Mouse (Mus musculus): ENCODE measurements around the gene Cd300ld. TPM values are rescaled to one million over a fixed set of nuclear protein-coding genes. Genes with fewer than 3 reads are reported as not detected.
"Not testable (repeated sequence)": the region's sequence is repeated elsewhere in the genome, so short reads cannot be mapped to it uniquely, and the experiment has no call there.

Cd300ld gene
- polyA plus RNA-seq (2015; fragmentation: Nextera tagmentation; extraction: Ambion mirVana), result not detected in 2 replicates

- H3K27ac ChIP-seq, result no peak within 1 kb of the TSS
- no peak for ATAC-seq
- no peaks in the 10 kb centered on the region for H3K9me3 ChIP-seq
- WGBS, result 79% methylated on average over 4 of the region's 4 CpGs
- no peaks in the 10 kb centered on the region for H3K4me1 ChIP-seq (replicated peaks)
- H3K9ac ChIP-seq (replicated peaks), result no peak within 1 kb of the TSS
- no peaks in the 10 kb centered on the region for H3K27me3 ChIP-seq
- no peak within 1 kb of the TSS for H3K4me2 ChIP-seq (replicated peaks)
- no peaks in the 10 kb centered on the region for H3K36me3 ChIP-seq
- H3K4me3 ChIP-seq (replicated peaks), result no peak within 1 kb of the TSS
Measured at GRCm38 (mm10) chr11:114989793-114990192, at the start of gene Cd300ld. Cd300ld (minus strand) TSS chr11:114989922.

GRCm38 (mm10) chr11:115037669-115038068, 47.9 kb upstream of the Cd300ld start, which contains the start of gene Cd300ld5:
Cd300ld5 (minus strand) TSS chr11:115037769.
- not testable (repeated sequence) for H3K9ac ChIP-seq (replicated peaks); H3K4me1 ChIP-seq (replicated peaks); H3K4me3 ChIP-seq (replicated peaks); H3K27ac ChIP-seq; H3K36me3 ChIP-seq; H3K9me3 ChIP-seq; H3K4me2 ChIP-seq (replicated peaks); H3K27me3 ChIP-seq; ATAC-seq
- whole genome bisulfite sequencing, result no CpG with 5 or more reads among the region's 6 CpGs

- H3K36me3 ChIP-seq; ATAC-seq; H3K4me3 ChIP-seq (replicated peaks); H3K9ac ChIP-seq (replicated peaks); H3K27ac ChIP-seq; H3K27me3 ChIP-seq; H3K4me2 ChIP-seq (replicated peaks); H3K4me1 ChIP-seq (replicated peaks); H3K9me3 ChIP-seq: not testable (repeated sequence)
- WGBS, result no CpG with 5 or more reads among the region's 6 CpGs
Measured at GRCm38 (mm10) chr11:115026912-115027311, 37.2 kb upstream of the Cd300ld start, which contains the start of gene Cd300ld4. Cd300ld4 (minus strand) TSS chr11:115027012.

GRCm38 (mm10) chr11:115016093-115016492, 26.4 kb upstream of the Cd300ld start, which contains the start of gene Cd300ld2:
Cd300ld2 (minus strand) TSS chr11:115016193.
- H3K27me3 ChIP-seq; H3K9ac ChIP-seq (replicated peaks); H3K27ac ChIP-seq; H3K4me2 ChIP-seq (replicated peaks); ATAC-seq; H3K36me3 ChIP-seq; H3K4me3 ChIP-seq (replicated peaks); H3K9me3 ChIP-seq; H3K4me1 ChIP-seq (replicated peaks): not testable (repeated sequence)
- no CpG with 5 or more reads among the region's 7 CpGs for WGBS

GRCm38 (mm10) chr11:115004070-115004469, 14.3 kb upstream of the Cd300ld start:
- Histone ChIP-seq H3K36me3 (no peaks in the 10 kb centered on the region), H3K4me1 (replicated peaks) (no peaks in the 10 kb centered on the region), H3K27ac (no peak overlapping the region), H3K9me3 (no peaks in the 10 kb centered on the region), H3K27me3 (no peaks in the 10 kb centered on the region), H3K4me2 (replicated peaks) (no peak overlapping the region), H3K9ac (replicated peaks) (no peak overlapping the region), H3K4me3 (replicated peaks) (no peak overlapping the region)
- ATAC-seq, result no peak
- 85% methylated on average over 5 of the region's 5 CpGs for WGBS

- Histone ChIP-seq H3K4me2 (replicated peaks) (no peak within 1 kb of the TSS), H3K4me3 (replicated peaks) (no peak within 1 kb of the TSS), H3K9ac (replicated peaks) (no peak within 1 kb of the TSS), H3K9me3 (no peaks in the 10 kb centered on the region), H3K4me1 (replicated peaks) (no peaks in the 10 kb centered on the region), H3K27me3 (no peaks in the 10 kb centered on the region), H3K27ac (no peak within 1 kb of the TSS), H3K36me3 (no peaks in the 10 kb centered on the region)
- 87% methylated on average over 7 of the region's 7 CpGs for WGBS
- no peak for ATAC-seq
Measured at GRCm38 (mm10) chr11:115001474-115002040, 11.8 kb upstream of the Cd300ld start, which contains the start of gene Cd300c2. Cd300c2 (minus strand) TSS chr11:115001880.

GRCm38 (mm10) chr11:114981866-114982265, 7.9 kb downstream of the Cd300ld start:
- Histone ChIP-seq H3K27me3 (no peaks in the 10 kb centered on the region), H3K9me3 (peaks cover 27% of the 10 kb centered on the region), H3K9ac (replicated peaks) (no peak overlapping the region), H3K4me1 (replicated peaks) (no peaks in the 10 kb centered on the region), H3K4me3 (replicated peaks) (no peak overlapping the region), H3K27ac (no peak overlapping the region), H3K4me2 (replicated peaks) (no peak overlapping the region), H3K36me3 (no peaks in the 10 kb centered on the region)
- no peak for ATAC-seq
- 79% methylated on average over 4 of the region's 4 CpGs for WGBS

- no peak overlapping the region for H3K4me2 ChIP-seq (replicated peaks)
- no peaks in the 10 kb centered on the region for H3K27me3 ChIP-seq
- WGBS, result 81% methylated on average over 10 of the region's 10 CpGs
- no peak overlapping the region for H3K27ac ChIP-seq
- H3K4me1 ChIP-seq (replicated peaks), result no peaks in the 10 kb centered on the region
- H3K9ac ChIP-seq (replicated peaks), result no peak overlapping the region
- ATAC-seq, result no peak
- H3K36me3 ChIP-seq, result no peaks in the 10 kb centered on the region
- peaks cover 25% of the 10 kb centered on the region for H3K9me3 ChIP-seq
- no peak overlapping the region for H3K4me3 ChIP-seq (replicated peaks)
Measured at GRCm38 (mm10) chr11:114972726-114973125, 17.0 kb downstream of the Cd300ld start.

- Histone ChIP-seq H3K27me3 (no peaks in the 10 kb centered on the region), H3K4me2 (replicated peaks) (no peak within 1 kb of the TSS), H3K4me3 (replicated peaks) (no peak within 1 kb of the TSS), H3K4me1 (replicated peaks) (no peaks in the 10 kb centered on the region), H3K9me3 (peaks cover 12% of the 10 kb centered on the region), H3K36me3 (no peaks in the 10 kb centered on the region), H3K9ac (replicated peaks) (no peak within 1 kb of the TSS), H3K27ac (no peak within 1 kb of the TSS)
- WGBS, result 87% methylated on average over 9 of the region's 9 CpGs
- no peak for ATAC-seq
Measured at GRCm38 (mm10) chr11:114968752-114969207, 20.9 kb downstream of the Cd300ld start, which contains the start of gene Cd300c. Cd300c (minus strand) TSS chr11:114969157.

GRCm38 (mm10) chr11:114965182-114965828, 24.4 kb downstream of the Cd300ld start:
- no peaks in the 10 kb centered on the region for H3K36me3 ChIP-seq
- no peaks in the 10 kb centered on the region for H3K9me3 ChIP-seq
- H3K27ac ChIP-seq, result no peak overlapping the region
- 68% methylated on average over 3 of the region's 3 CpGs for whole genome bisulfite sequencing
- no peak overlapping the region for H3K9ac ChIP-seq (replicated peaks)
- no peaks in the 10 kb centered on the region for H3K27me3 ChIP-seq
- H3K4me3 ChIP-seq (replicated peaks), result no peak overlapping the region
- no peaks in the 10 kb centered on the region for H3K4me1 ChIP-seq (replicated peaks)
- H3K4me2 ChIP-seq (replicated peaks), result no peak overlapping the region
- no peak for ATAC-seq

GRCm38 (mm10) chr11:114960369-114960768, 29.4 kb downstream of the Cd300ld start:
- no peak for ATAC-seq
- 77% methylated on average over 1 of the region's 1 CpGs for WGBS
- Histone ChIP-seq H3K27me3 (no peaks in the 10 kb centered on the region), H3K4me1 (replicated peaks) (no peaks in the 10 kb centered on the region), H3K9ac (replicated peaks) (no peak overlapping the region), H3K4me3 (replicated peaks) (no peak overlapping the region), H3K9me3 (no peaks in the 10 kb centered on the region), H3K27ac (no peak overlapping the region), H3K36me3 (no peaks in the 10 kb centered on the region), H3K4me2 (replicated peaks) (no peak overlapping the region)

- no peaks in the 10 kb centered on the region for H3K9me3 ChIP-seq
- WGBS, result 63% methylated on average over 6 of the region's 6 CpGs
- ATAC-seq, result no peak
Measured at GRCm38 (mm10) chr11:114934144-114934543, 55.6 kb downstream of the Cd300ld start, which contains the start of gene Cd300lb. Cd300lb (minus strand) TSS chr11:114934386.

More at GRCm38 (mm10) chr11:114934144-114934543, 55.6 kb downstream of the Cd300ld start, which contains the start of gene Cd300lb:
- H3K4me2 ChIP-seq (replicated peaks), result no peak within 1 kb of the TSS
- H3K36me3 ChIP-seq, result no peaks in the 10 kb centered on the region
- no peak within 1 kb of the TSS for H3K9ac ChIP-seq (replicated peaks)
- no peaks in the 10 kb centered on the region for H3K4me1 ChIP-seq (replicated peaks)
- no peak within 1 kb of the TSS for H3K4me3 ChIP-seq (replicated peaks)
- no peak within 1 kb of the TSS for H3K27ac ChIP-seq
- H3K27me3 ChIP-seq, result no peaks in the 10 kb centered on the region

Data from midbrain, embryonic 13.5 days (tissue).